Mouse (Mus musculus) stomach, embryonic 16.5 days (tissue): ENCODE measurements around the gene Kcnk12. TPM values are rescaled to one million over a fixed set of nuclear protein-coding genes. Genes with fewer than 3 reads are reported as not detected.
A peak's percentile ranks its signal among the peaks of the same experiment; 100 is the strongest.

Source experiments
- ATAC-seq: fragments of 200-750 bp; cut with Nextera tagmentation; 2 replicates; pipeline ENCODE4 v1.8.0; 2017; ENCODE audit warnings: moderate number of reproducible peaks, moderate TSS enrichment; ENCODE audit not compliant: insufficient read depth, low FRiP score
- H3K27ac ChIP-seq: fragments of 300-500 bp; sonication (generic); 2 replicates; pipeline ENCODE4 v1.5.1; 2014; ENCODE audit warnings: low read length
- H3K27me3 ChIP-seq: fragments of 300-500 bp; sonication (generic); 2 replicates; pipeline ENCODE4 v1.6.1; 2014; ENCODE audit warnings: low read length, control low read depth, mixed read lengths; ENCODE audit not compliant: control insufficient read depth, insufficient read depth
- H3K36me3 ChIP-seq: fragments of 300-500 bp; sonication (generic); 2 replicates; pipeline ENCODE4 v1.6.1; 2014; ENCODE audit warnings: low read length; ENCODE audit not compliant: control insufficient read depth, insufficient read depth
- H3K4me1 ChIP-seq: fragments of 300-500 bp; sonication (generic); 2 replicates; pipeline ENCODE4 v1.6.1; 2014; ENCODE audit warnings: low read length, control low read depth, mixed read lengths; ENCODE audit not compliant: control insufficient read depth, insufficient read depth
- H3K4me2 ChIP-seq: fragments of 300-500 bp; sonication (generic); 2 replicates; pipeline ENCODE4 v1.6.1; 2014; ENCODE audit warnings: low read depth, low read length, mixed read lengths
- H3K4me3 ChIP-seq: fragments of 300-500 bp; sonication (generic); replicated peaks from 2 replicates; pipeline ENCODE4 v1.5.1; 2014; ENCODE audit warnings: mild to moderate bottlenecking, low read length
- H3K9ac ChIP-seq: fragments of 300-500 bp; sonication (generic); 2 replicates; pipeline ENCODE4 v1.6.1; 2014; ENCODE audit warnings: low read length
- H3K9me3 ChIP-seq: fragments of 300-500 bp; sonication (generic); replicated peaks from 2 replicates; pipeline ENCODE4 v1.6.1; 2016; ENCODE audit warnings: low read length, control low read depth; ENCODE audit not compliant: control insufficient read depth
- WGBS: fragments of 180-500 bp; shearing (Covaris S2); extraction: QIAGEN DNeasy Blood & Tissue Kit; methylation state at CpG from one replicate; pipeline ENCODE4 v1.1.7; 2014; 5-methylcytosine and 5-hydroxymethylcytosine counted together
- polyA plus RNA-seq: library from polyadenylated mRNA; unstranded; fragments of >200 nt; fragmentation: Nextera tagmentation; extraction: Ambion mirVana; gene quantifications from 2 replicates; pipeline ENCODE4 v1.2.1, GENCODE M21; 2015

The Kcnk12 gene
- polyA plus RNA-seq, 1 experiment from 2014 or later, result not detected

DNA sequence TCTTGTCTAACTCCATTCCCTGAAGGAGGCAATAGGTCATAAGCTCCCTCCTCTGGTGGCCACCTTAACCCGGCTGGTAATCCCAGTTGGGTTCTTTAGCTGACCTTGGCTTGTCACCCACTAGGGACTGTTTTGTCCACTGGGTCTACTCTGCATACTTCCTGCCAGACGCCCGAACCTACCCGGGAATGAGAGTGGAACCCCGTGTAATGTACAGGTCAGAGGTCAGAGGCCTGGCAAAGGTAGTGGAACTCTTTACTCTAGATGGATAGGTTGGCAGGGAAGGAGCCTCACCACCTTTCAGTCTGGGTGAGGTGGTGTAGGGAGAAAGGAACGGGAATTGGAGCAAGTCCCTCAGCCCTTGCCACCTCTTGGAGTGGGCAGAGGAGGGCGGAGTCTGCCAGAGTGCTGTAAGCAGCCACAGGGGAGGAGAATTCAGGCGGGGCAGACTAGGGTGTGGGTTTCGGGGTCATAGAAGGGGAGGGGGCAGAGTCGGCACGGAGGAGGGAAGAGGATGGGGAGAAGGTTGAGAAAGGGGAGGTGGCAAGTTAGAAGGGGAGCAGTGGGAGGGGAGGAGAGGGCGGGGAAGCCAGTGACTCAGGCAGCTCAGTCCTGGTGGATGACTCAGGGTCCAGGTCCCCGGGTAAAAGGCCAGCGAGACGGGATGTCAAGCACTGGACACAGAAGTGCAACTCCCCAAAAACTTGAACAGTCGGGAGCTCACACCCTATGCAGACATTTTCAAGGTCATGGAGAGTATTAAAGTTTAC lies 98.6 kb downstream of the Kcnk12 start:
- no peak overlapping the region for H3K27ac ChIP-seq
- H3K9me3 ChIP-seq, result no peaks in the 10 kb centered on the region
- H3K36me3 ChIP-seq, result peaks cover 5% of the 10 kb centered on the region; the same call in 1 of the 2 replicates
- 62% methylated on average over 16 of the region's 16 CpGs for WGBS
- no peaks in the 10 kb centered on the region for H3K27me3 ChIP-seq
- peak; percentile 38; the same call in 1 of the 2 replicates for ATAC-seq
- no peak overlapping the region for H3K4me2 ChIP-seq
- H3K4me3 ChIP-seq, result no peak overlapping the region
- H3K9ac ChIP-seq, result no peak overlapping the region
- H3K4me1 ChIP-seq, result no peaks in the 10 kb centered on the region

DNA sequence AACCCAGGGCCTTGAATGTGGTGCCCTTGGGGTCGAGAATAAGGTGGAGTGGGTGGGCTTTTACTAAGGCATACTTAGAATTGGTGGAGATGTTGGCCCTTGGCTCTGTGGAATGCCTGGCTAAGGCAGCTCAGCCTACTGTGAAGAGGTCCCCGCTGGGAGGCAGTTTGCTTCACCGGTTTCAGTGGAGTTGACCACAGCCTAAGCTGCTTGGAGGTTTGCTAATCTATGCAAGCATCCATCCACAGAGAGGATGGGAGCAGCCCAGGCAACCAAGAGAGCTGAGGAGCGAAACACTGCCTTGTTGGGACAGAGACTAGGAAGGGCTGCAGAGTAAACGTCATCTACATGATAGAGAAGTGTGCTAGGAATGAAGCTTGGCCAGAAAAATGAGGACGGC lies 101.0 kb downstream of the Kcnk12 start:
- Histone ChIP-seq H3K27ac (no peak overlapping the region), H3K36me3 (peaks cover 5% of the 10 kb centered on the region; the same call in 1 of the 2 replicates), H3K4me1 (no peaks in the 10 kb centered on the region), H3K9ac (no peak overlapping the region), H3K9me3 (no peaks in the 10 kb centered on the region), H3K27me3 (no peaks in the 10 kb centered on the region), H3K4me2 (no peak overlapping the region), H3K4me3 (no peak overlapping the region)
- ATAC-seq, result no peak
- WGBS, result 92% methylated on average over 6 of the region's 6 CpGs

DNA sequence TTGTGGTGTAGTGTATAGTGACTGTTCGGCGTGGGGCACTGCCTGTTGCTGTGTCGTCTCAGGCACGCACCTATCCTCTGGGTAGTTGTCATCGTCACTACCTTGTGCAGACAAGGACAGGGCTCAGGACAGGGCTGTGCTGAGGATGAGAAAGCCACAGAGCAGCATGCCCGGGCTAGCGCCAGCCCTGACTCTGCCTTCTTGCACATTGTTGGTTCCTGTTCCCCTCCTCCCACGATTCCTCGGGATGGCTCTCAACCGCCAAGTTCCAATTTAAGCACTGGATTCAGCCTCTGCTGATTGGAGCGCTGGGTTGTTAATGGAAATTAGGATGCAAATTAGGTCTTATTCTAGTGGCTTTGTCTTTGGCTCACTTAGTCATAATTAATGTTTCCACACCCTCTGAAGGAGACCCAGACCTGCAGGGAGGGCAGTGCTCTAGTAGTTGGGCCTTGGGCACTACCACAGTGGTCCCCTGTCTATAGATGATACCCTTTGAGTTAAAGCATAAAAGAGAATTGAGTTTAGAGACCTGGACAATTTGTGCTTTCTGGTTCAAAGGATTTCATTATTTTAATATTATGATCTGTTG lies 101.8 kb downstream of the Kcnk12 start:
- peaks cover 5% of the 10 kb centered on the region; the same call in 1 of the 2 replicates for H3K36me3 ChIP-seq
- no peak for ATAC-seq
- no peak overlapping the region for H3K4me2 ChIP-seq
- 94% methylated on average over 11 of the region's 11 CpGs for whole genome bisulfite sequencing
- H3K4me1 ChIP-seq, result no peaks in the 10 kb centered on the region
- H3K4me3 ChIP-seq, result no peak overlapping the region
- no peak overlapping the region for H3K9ac ChIP-seq
- H3K27me3 ChIP-seq, result no peaks in the 10 kb centered on the region
- no peak overlapping the region for H3K27ac ChIP-seq
- H3K9me3 ChIP-seq, result no peaks in the 10 kb centered on the region

Other genes starting within 250 kb of the Kcnk12 start
- 402 and 444 TPM in 2 replicates for gene Epcam, start 162.0 kb downstream of the Kcnk12 start, polyA plus RNA-seq
- 62.8 and 65.0 TPM in 2 replicates for gene Msh2, start 125.7 kb downstream of the Kcnk12 start, polyA plus RNA-seq
- not detected in 2 replicates for gene Rpl36-ps4, start 123.0 kb upstream of the Kcnk12 start, polyA plus RNA-seq
- 36.1 and 38.4 TPM in 2 replicates for gene Msh6, start 177.1 kb upstream of the Kcnk12 start, polyA plus RNA-seq